Mouse (Mus musculus) hindbrain, embryonic 13.5 days (tissue): ENCODE results near the gene Optn. TPM values are rescaled to one million over a fixed set of nuclear protein-coding genes. Genes with fewer than 3 reads are reported as not detected.
"Not testable (repeated sequence)": the region's sequence is repeated elsewhere in the genome, so short reads cannot be mapped to it uniquely, and the experiment has no call there.

ENCODE experiments used
- ATAC-seq: fragments of 200-750 bp; cut with Nextera tagmentation; 2 replicates; pipeline ENCODE4 v1.8.0; 2017; ENCODE audit warnings: moderate TSS enrichment; ENCODE audit not compliant: low FRiP score
- H3K27ac ChIP-seq: fragments of 300-500 bp; sonication (generic); 2 replicates; pipeline ENCODE4 v1.5.1; 2015; ENCODE audit warnings: inconsistent platforms, mild to moderate bottlenecking, moderate library complexity
- H3K27me3 ChIP-seq: fragments of 300-500 bp; sonication (generic); 2 replicates; pipeline ENCODE4 v1.6.1; 2015; ENCODE audit warnings: mild to moderate bottlenecking, inconsistent platforms
- H3K36me3 ChIP-seq: fragments of 300-500 bp; sonication (generic); 2 replicates; pipeline ENCODE4 v1.6.1; 2015; ENCODE audit warnings: mild to moderate bottlenecking, inconsistent platforms
- H3K4me1 ChIP-seq: fragments of 300-500 bp; sonication (generic); replicated peaks from 2 replicates; pipeline ENCODE4 v1.6.1; 2015; ENCODE audit warnings: inconsistent platforms
- H3K4me2 ChIP-seq: fragments of 300-500 bp; sonication (generic); 2 replicates; pipeline ENCODE4 v1.6.1; 2015; ENCODE audit warnings: inconsistent platforms, mild to moderate bottlenecking, moderate library complexity
- H3K4me3 ChIP-seq: fragments of 300-500 bp; sonication (generic); 2 replicates; pipeline ENCODE4 v1.5.1; 2015; ENCODE audit warnings: mild to moderate bottlenecking, inconsistent platforms
- H3K9ac ChIP-seq: fragments of 300-500 bp; sonication (generic); 2 replicates; pipeline ENCODE4 v1.6.1; 2015; ENCODE audit warnings: mild to moderate bottlenecking, inconsistent platforms
- H3K9me3 ChIP-seq: fragments of 300-500 bp; sonication (generic); 2 replicates; pipeline ENCODE4 v1.6.1; 2016; ENCODE audit warnings: inconsistent platforms
- WGBS: fragments of 180-500 bp; shearing (Covaris S2); methylation state at CpG from one replicate; pipeline ENCODE4 v1.1.7; 2015; 5-methylcytosine and 5-hydroxymethylcytosine counted together
- polyA plus RNA-seq: library from polyadenylated mRNA; unstranded; fragments of >200 nt; fragmentation: Nextera tagmentation; extraction: Ambion mirVana; gene quantifications from 2 replicates; pipeline ENCODE4 v1.2.1, GENCODE M21; 2015

Optn gene
- polyA plus RNA-seq, 1 experiment from 2014 or later, result 9.1 TPM

DNA sequence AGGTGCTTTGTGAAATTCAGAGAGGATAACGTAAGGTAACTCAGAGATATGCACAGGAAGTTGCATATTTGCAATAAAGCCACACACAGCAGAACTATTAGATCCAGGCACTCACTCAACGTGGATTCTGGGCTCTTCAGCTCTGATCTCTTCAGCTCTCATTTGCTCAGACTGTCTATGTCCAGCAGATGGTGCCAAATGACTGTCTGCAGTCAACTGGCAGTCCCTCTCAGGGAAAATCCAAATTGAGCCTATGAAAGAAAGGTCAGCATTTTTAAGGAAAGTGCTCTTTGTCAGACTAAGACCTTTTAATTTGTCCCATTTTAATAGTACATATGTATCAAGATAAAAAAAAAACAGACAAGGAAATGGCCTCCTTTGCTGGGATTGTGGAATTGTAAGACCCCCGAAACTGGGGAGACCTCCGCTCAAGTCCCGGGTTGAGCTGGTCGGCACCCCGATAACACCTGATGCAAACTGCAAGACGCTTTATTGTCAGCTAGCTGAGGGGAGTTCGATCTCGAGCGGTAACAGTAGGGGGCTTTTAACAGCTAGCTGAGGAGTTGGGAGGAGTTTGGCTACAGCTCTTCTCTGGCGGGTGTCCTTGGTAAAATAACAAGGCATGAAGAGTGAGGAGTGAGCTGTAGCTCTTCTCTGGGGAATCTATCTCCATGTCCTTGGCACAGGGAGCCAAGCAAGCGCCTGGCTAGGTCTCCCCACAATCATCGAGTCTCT is 16.4 kb upstream of the Optn start:
- Histone ChIP-seq H3K9ac (peak overlapping the region; percentile 58; the same call in 1 of the 2 replicates), H3K27ac (no peak overlapping the region), H3K9me3 (no peaks in the 10 kb centered on the region), H3K27me3 (0 out of 2 replicates have a peak, but pooled peaks cover 3% of the 10 kb centered on the region), H3K4me3 (peak overlapping the region; percentile 33), H3K36me3 (no peaks in the 10 kb centered on the region), H3K4me2 (peak overlapping the region; percentile 60), H3K4me1 (peaks cover 6% of the 10 kb centered on the region)
- 8% methylated on average over 14 of the region's 14 CpGs for WGBS
- peak; percentile 59; the same call in 1 of the 2 replicates for ATAC-seq

DNA sequence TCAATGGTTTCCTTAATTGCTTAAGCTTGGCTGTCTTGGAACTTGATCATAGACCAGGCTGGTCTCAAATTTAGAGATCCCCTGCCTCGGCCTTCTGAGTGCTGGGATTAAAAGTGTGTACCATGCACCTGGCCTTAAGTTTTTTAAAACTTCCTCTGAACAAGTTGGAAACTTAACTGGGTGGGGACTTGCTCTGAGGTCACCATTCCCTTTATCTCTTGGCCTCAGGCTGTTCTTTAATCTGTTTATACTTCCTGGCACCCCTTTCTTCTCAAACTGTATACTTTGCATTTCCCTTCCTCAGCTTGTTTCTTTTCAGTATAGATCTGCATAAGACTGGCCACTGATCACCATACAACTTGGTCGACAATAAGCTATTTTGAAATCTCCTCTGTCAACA is 14.1 kb upstream of the Optn start:
- Histone ChIP-seq H3K9me3 (no peaks in the 10 kb centered on the region), H3K27ac (no peak overlapping the region), H3K36me3 (no peaks in the 10 kb centered on the region), H3K4me1 (peaks cover 6% of the 10 kb centered on the region), H3K4me2 (no peak overlapping the region), H3K4me3 (no peak overlapping the region), H3K27me3 (0 out of 2 replicates have a peak, but pooled peaks cover 3% of the 10 kb centered on the region), H3K9ac (no peak overlapping the region)
- no peak for ATAC-seq
- 74% methylated on average over 2 of the region's 2 CpGs for WGBS

DNA sequence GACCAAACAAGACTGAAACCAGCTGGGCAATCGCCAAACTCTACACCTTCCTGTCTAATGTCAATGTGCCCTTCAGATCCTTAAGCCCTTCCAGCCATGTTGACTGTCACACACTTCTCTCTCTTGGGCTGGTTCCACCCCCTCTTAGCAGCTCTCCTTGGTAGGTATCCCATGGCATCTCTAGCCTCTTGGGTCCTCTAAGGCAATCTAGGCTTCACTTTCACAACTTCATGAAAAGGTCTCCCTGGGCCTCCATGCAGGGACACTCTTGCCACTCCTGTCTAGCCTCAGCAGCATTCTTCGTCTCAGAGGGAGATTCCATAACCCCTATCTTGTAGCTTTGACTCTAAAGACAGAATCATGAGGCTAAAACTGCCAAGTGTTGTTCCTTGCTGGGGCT is 13.6 kb upstream of the Optn start:
- Histone ChIP-seq H3K27me3 (0 out of 2 replicates have a peak, but pooled peaks cover 3% of the 10 kb centered on the region), H3K36me3 (no peaks in the 10 kb centered on the region), H3K4me1 (peaks cover 6% of the 10 kb centered on the region), H3K9me3 (no peaks in the 10 kb centered on the region), H3K4me3 (no peak overlapping the region), H3K9ac (no peak overlapping the region), H3K27ac (no peak overlapping the region), H3K4me2 (no peak overlapping the region)
- WGBS, result 91% methylated on average over 2 of the region's 2 CpGs
- no peak for ATAC-seq

DNA sequence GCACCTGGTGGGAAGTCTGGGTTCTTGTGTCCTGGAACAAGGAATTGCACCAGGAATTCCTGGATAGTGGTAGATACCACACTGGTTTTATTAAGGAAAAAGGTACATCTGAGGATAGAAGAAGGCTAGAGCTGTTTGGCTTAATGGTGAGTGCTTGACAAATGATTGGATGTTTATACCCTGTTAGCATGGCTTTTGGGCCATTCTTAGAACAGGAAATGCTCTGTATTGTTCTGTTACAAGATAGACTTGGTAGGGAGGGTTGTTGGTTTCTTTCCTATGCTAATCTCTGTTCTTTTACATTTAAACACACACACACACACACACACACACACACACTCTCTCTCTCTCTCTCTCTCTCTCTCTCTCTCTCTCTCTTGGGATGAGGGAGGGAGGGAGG is 12.0 kb upstream of the Optn start:
- Histone ChIP-seq H3K4me1 (peaks cover 6% of the 10 kb centered on the region), H3K27ac (no peak overlapping the region), H3K9ac (no peak overlapping the region), H3K4me2 (no peak overlapping the region), H3K27me3 (0 out of 2 replicates have a peak, but pooled peaks cover 3% of the 10 kb centered on the region), H3K9me3 (no peaks in the 10 kb centered on the region), H3K36me3 (no peaks in the 10 kb centered on the region), H3K4me3 (no peak overlapping the region)
- ATAC-seq, result no peak

DNA sequence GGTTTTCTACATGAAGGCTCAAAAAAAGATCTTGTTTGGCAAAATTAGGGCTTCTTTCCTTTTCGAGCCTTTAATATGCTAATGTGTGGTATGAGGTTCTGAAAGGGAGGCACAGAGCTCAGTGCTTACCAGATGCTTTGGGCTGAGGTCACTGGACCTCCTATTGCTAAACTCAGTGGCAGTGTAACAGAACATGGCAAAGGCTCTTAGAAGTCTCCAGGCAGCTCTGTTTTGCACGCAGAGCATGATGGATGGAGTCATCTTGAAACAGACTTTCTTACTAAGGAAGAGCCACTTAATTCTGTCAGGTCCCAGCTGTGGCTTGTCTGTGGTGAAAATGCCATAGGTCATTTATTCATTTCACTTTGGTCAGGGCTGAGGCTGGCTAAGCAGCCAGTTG is 11.6 kb upstream of the Optn start:
- Histone ChIP-seq H3K27ac (no peak overlapping the region), H3K4me2 (no peak overlapping the region), H3K9ac (no peak overlapping the region), H3K4me3 (no peak overlapping the region), H3K9me3 (no peaks in the 10 kb centered on the region), H3K36me3 (no peaks in the 10 kb centered on the region), H3K4me1 (peaks cover 2% of the 10 kb centered on the region), H3K27me3 (0 out of 2 replicates have a peak, but pooled peaks cover 3% of the 10 kb centered on the region)
- 55% methylated on average over 2 of the region's 2 CpGs for WGBS
- ATAC-seq, result no peak

DNA sequence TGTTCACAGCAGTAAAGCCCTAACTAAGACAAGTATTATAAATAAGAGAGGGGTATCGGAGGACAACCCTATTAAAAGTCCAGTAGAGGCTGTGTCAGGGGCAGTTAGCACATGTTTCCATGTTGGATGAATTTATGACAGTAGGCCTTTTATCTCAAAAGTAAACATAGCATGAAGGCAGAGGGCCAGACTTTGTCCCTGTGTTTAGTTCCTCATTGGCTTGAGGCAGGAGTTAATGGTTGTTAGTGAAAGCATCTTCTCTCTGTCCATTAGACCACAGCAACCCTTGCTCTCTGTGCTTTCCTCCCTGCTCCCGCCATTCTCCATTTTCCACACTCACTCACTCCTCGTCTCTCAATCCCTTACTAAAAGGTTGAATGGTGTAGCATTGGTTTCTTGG is 9.9 kb upstream of the Optn start:
- ATAC-seq, result no peak
- no peaks in the 10 kb centered on the region for H3K27me3 ChIP-seq
- H3K4me3 ChIP-seq, result no peak overlapping the region
- no peaks in the 10 kb centered on the region for H3K36me3 ChIP-seq
- no peak overlapping the region for H3K9ac ChIP-seq
- no peak overlapping the region for H3K4me2 ChIP-seq
- H3K9me3 ChIP-seq, result peaks cover 4% of the 10 kb centered on the region; the same call in 1 of the 2 replicates
- H3K27ac ChIP-seq, result no peak overlapping the region
- H3K4me1 ChIP-seq, result no peaks in the 10 kb centered on the region
- WGBS, result 92% methylated on average over 3 of the region's 3 CpGs

DNA sequence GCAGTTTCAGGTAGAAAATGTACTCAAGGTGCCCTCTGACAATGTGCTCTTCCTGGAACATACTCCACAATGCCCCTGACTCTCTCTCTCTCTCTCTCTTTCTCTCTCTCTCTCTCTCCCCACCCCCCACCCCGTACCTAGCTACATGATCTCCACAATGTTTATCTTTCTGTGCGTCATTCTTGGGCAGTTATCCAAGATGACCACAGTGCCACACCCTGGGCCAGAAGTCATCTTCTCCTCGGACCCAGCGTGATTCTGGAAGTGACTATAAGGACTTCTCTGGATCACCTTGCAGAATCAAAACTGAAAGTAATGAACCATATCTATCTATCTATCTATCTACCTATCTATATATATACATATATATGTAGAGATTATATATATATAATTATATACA is 4.1 kb upstream of the Optn start:
- Histone ChIP-seq H3K27me3 (peaks cover 3% of the 10 kb centered on the region; the same call in 1 of the 2 replicates), H3K4me1 (peaks cover 15% of the 10 kb centered on the region), H3K27ac (no peak overlapping the region), H3K9me3 (peaks cover 4% of the 10 kb centered on the region; the same call in 1 of the 2 replicates), H3K9ac (no peak overlapping the region), H3K4me3 (no peak overlapping the region), H3K4me2 (no peak overlapping the region), H3K36me3 (no peaks in the 10 kb centered on the region)
- 82% methylated on average over 4 of the region's 4 CpGs for WGBS
- no peak for ATAC-seq

DNA sequence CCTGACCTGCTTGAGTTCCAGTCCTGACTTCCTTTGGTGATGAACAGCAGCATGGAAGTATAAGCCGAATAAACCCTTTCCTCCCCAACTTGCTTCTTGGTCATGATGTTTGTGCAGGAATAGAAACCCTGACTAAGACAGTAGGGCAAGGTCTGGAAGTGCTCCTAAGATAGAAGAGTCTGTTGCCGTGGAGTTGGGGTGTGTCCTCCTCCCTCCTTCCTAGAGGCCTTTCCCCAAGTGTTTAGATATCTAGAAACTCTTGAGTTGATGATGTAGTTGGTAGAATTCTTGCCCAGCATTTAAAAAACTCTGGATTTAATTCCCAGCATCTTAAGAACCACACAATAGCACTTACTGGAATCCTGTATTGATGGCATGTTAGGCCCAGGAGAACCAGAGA is 3.4 kb upstream of the Optn start:
- WGBS, result 81% methylated on average over 1 of the region's 2 CpGs
- not testable (repeated sequence) for H3K27ac ChIP-seq, H3K27me3 ChIP-seq, H3K9ac ChIP-seq, H3K36me3 ChIP-seq, ATAC-seq, H3K9me3 ChIP-seq, H3K4me2 ChIP-seq, H3K4me3 ChIP-seq
- peaks cover 19% of the 10 kb centered on the region for H3K4me1 ChIP-seq

DNA sequence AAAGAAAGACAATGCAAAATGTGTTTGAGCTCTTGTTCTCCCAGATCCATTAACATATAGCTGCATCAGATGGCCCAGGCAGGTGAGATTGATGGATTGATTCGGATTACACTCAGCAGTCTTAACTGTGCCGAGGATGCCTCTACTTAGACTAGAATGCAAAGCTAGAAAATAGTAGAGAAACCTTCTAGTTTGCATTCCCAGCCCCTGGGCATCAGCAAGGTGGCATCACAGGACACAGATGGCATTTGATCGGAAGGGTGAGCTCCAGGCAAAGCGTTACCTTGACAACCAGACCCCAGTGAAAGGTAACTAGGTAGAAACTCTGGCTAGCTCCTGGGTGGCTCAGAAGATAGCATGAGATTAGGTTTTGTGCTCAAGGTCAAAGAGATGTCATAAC is 396 bp upstream of the Optn start:
- no peaks in the 10 kb centered on the region for H3K36me3 ChIP-seq
- WGBS, result 36% methylated on average over 4 of the region's 4 CpGs
- H3K4me3 ChIP-seq, result peak overlapping the region; percentile 60
- H3K27me3 ChIP-seq, result peaks cover 17% of the 10 kb centered on the region; the same call in 1 of the 2 replicates
- peak; percentile 79 for ATAC-seq
- peak overlapping the region; percentile 81 for H3K4me2 ChIP-seq
- peaks cover 3% of the 10 kb centered on the region; the same call in 1 of the 2 replicates for H3K9me3 ChIP-seq
- H3K9ac ChIP-seq, result peak overlapping the region; percentile 76
- H3K27ac ChIP-seq, result peak overlapping the region; percentile 0; the same call in 1 of the 2 replicates
- H3K4me1 ChIP-seq, result peaks cover 19% of the 10 kb centered on the region

DNA sequence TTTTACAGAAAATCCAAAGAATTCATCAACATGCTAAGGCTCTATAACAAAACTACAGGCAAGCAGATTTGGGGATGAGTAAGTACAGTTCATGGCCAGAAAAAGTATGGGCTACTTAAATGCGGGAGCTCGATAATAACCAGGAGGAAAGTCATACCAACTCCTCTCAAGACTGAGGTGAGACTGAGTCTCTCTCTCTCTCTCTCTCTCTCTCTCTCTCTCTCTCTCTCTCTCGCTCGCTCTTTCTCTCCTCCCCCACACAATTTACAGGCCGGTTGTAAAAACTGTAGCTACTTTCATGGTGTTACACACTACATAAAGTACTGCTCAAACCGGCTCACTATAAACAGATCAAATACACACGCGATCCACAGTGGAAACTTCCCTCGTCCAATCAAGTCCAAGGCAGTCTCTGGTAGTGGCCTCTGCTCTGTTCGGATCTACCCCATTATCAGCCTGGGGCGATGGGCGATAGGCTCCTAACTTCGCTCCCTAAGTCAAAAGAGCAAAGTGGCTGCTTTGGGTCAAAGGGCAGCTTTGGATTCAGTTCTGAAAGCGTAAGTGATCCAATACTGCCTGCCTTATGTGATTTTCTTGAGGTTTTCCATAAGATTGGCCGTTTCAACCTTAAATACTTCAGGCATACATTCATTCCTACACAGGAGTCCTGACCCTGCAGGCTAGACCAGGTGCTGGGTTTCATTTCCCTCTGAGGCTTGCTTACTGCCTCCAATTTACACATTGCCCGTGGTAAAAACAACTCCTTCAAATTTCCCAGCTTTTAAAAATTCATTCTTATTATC is 1.2 kb downstream of the Optn start:
- no peaks in the 10 kb centered on the region for H3K9me3 ChIP-seq
- H3K27ac ChIP-seq, result no peak overlapping the region
- H3K9ac ChIP-seq, result peak overlapping the region; percentile 76; the same call in 1 of the 2 replicates
- no peaks in the 10 kb centered on the region for H3K36me3 ChIP-seq
- H3K27me3 ChIP-seq, result peaks cover 17% of the 10 kb centered on the region; the same call in 1 of the 2 replicates
- H3K4me3 ChIP-seq, result peak overlapping the region; percentile 60
- 56% methylated on average over 16 of the region's 16 CpGs for WGBS
- no peak for ATAC-seq
- H3K4me2 ChIP-seq, result peak overlapping the region; percentile 81
- H3K4me1 ChIP-seq, result peaks cover 19% of the 10 kb centered on the region

DNA sequence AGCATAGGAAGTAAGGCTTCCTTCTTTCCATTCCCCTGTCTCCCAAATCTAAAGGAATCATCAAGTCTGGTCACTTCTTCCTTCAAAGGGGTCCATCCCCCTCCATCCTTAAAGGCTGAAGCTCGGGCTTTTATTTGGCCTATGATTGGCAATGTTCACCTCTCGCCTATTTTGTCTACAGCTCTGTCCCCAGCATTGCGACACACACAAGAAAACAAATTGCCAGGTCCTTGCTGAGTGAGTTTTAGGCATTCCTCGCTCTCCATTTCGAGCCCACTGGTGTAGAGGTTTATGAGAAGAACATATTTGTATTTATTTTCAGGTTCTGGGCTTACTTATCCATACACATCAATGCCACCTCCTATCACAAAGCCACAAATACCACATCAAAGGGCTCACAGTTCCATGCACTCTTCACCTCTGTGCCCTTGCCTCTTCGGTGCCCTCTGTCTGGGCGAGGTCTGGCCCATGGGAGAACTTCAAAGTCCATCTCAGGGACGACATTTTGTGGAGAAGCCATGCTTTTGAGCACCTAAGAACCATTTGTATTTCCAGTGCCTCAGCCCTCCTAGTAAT is 2.6 kb downstream of the Optn start:
- Histone ChIP-seq H3K27me3 (peaks cover 17% of the 10 kb centered on the region; the same call in 1 of the 2 replicates), H3K9me3 (no peaks in the 10 kb centered on the region), H3K4me3 (no peak overlapping the region), H3K36me3 (no peaks in the 10 kb centered on the region), H3K27ac (no peak overlapping the region), H3K4me2 (no peak overlapping the region), H3K9ac (no peak overlapping the region), H3K4me1 (peaks cover 19% of the 10 kb centered on the region)
- no peak for ATAC-seq
- WGBS, result 85% methylated on average over 8 of the region's 8 CpGs

DNA sequence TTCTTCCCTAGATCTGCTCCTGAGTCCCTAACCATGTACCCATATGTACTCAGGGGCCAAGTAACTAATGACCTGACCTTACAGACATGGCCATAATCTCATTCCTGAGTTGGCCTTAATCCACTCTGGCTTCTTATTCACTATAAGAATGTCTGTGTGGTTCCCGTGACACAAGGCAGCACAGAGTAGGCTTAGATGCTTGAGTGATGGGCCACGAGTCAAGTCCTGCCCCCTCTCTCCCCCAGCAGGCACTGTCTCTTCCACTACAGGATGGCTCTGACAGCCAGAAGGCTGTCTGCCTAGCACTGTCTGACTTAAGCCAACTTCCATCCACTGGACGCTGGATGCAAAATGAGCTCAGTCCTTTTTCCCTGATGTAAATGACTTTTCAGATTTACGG is 3.9 kb downstream of the Optn start:
- 78% methylated on average over 4 of the region's 4 CpGs for WGBS
- Histone ChIP-seq H3K9me3 (no peaks in the 10 kb centered on the region), H3K27ac (no peak overlapping the region), H3K4me1 (peaks cover 19% of the 10 kb centered on the region), H3K9ac (no peak overlapping the region), H3K36me3 (no peaks in the 10 kb centered on the region), H3K27me3 (peaks cover 17% of the 10 kb centered on the region; the same call in 1 of the 2 replicates), H3K4me3 (no peak overlapping the region), H3K4me2 (no peak overlapping the region)
- ATAC-seq, result no peak
